Comparison of ENCODE assay signal across 13 mouse cellular contexts in genomic region chr11:56013510-56014057, GRCm38 (mm10). TPM values are rescaled to one million over a fixed set of nuclear protein-coding genes. Genes with fewer than 3 reads are reported as not detected.
DNase-seq lines count a peak whose midpoint lies in the region; TF ChIP-seq lines count a peak whose summit lies in the region.
"Had no signal": no experiment of that assay in that cellular context is flagged by ENCODE, and none has a peak within 500 bp of the region (broad histone marks: within the 10 kb centered on the region; RNA-seq: fewer than 3 reads in every experiment).

No protein-coding gene starts in this region.

- no peak overlapping the region for H3K4me3 ChIP-seq in left cerebral cortex, adult 2 months
- H3K4me3 ChIP-seq: embryonic facial prominence, embryonic 13.5 days; neural tube, embryonic 15.5 days had no signal

- no peak overlapping the region for H3K27ac ChIP-seq in left cerebral cortex, adult 2 months
- H3K27ac ChIP-seq: embryonic facial prominence, embryonic 13.5 days; neural tube, embryonic 15.5 days had no signal

- intact Hi-C loops in left cerebral cortex, adult 2 months (cut with DNase I): loop anchor here (1.0 kb wide), 1 partner anchor 92 kb away; no protein-coding TSS in a partner anchor

- TF ChIP-seq CTCF in left cerebral cortex, adult 2 months (IDR thresholded peaks at IDR 0.05): peak; percentile 62

- DNase-seq in heart, adult 11 months: peak; percentile 50
- no peak for DNase-seq in heart, adult 8-10 months (ENCODE audit: low spot score)
- DNase-seq in left cerebral cortex, adult 2 months (ENCODE audit: extremely low spot score in 1 of 2, low spot score in 2 of 2): no peak
- no peak for DNase-seq in left cerebral cortex, adult 8-10 months (ENCODE audit: low spot score in 2 of 2)
- DNase-seq in Muller cell, postnatal 12 days (ENCODE audit: inconsistent ontology term): peak; percentile 2
- peak; percentile 67 for DNase-seq in brain, adult 2 months (ENCODE audit: low read depth, low spot score)
- no peak for DNase-seq in thymus, adult 18-20 months
- DNase-seq in thymus, postnatal 25 days: no peak
- DNase-seq: adrenal gland, adult 8-10 months; cerebellum, adult 11 months; heart, postnatal 10 days had no signal

RNA-seq across cellular contexts. Expression of gene Nmur2, which starts 27.2 kb away (rescaled TPM):
- not detected for total RNA-seq in heart, adult 8-10 months (2022)
- under 1 TPM; 0.14 TPM for total RNA-seq in left cerebral cortex, adult 2 months (2021)
- total RNA-seq in left cerebral cortex, adult 8-10 months (2022): under 1 TPM in 2 of 4 experiments, not detected in 2; 0.17 to 0.26 TPM
- total RNA-seq: adrenal gland, adult 8-10 months; heart, postnatal 10 days had no signal

Comparison
In these comparisons a context has a peak if more than half of its experiments do, and no peak if none do; other contexts are left out.
1. DNase-seq: peak in heart, adult 11 months (single experiment), Muller cell, postnatal 12 days (single experiment) and brain, adult 2 months (single experiment); none in heart, adult 8-10 months (single experiment), left cerebral cortex, adult 2 months (0 of 2), left cerebral cortex, adult 8-10 months (0 of 2), thymus, adult 18-20 months (0 of 2) and thymus, postnatal 25 days (single experiment).